Mouse (Mus musculus) frontal cortex, postnatal 10 days (tissue): ENCODE data around the gene Uck1.
"Not testable (repeated sequence)": the region's sequence is repeated elsewhere in the genome, so short reads cannot be mapped to it uniquely, and the experiment has no call there.

Experiments
- DNase-seq, 2 experiments: peaks; one replicate each; pipeline ENCODE4 v3.0.0; 2022; ENCODE audit warnings: low spot score in 2 of 2, mixed read lengths in 1 of 2

The Uck1 gene

GRCm38 (mm10) chr2:32259657-32260417 is at the start of gene Uck1:
Gene Uck1 (minus strand): TSS chr2:32260159.
- DNase-seq: peak; percentile 85 to 87

DNA sequence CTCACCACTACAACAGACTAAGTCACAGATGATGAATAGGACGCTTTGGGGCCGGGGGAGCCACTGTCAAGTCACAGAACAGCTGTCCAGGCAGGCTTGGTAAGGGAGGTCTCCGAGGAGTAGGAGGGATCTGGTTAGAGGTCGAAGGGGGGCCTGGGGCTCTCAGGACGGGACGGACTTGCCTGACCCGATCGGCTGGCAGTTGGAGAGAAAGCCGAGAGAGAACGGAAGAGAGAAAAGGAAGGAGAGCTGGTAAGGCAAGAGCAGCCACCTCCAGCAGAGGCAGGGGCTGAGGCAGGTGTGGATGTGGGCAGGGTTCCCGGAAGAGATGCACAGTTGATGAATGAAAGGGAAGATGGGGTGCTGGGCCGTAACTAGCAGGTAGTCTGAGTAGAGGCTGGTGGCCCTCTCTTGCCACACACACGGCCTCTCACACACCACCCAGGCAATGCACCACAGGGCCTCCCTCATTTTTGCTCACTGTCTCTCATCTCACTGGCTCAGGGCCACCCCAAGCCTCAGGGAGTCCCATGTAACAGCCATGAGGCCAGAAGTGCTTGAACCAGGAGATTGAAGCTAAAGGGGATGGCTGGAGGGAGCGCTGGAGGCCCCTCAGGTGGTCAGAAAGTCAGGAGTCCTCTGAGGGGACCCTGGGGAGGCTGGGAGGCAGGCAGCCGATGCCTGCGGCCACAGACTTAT is 49.1 kb upstream of the Uck1 start:
- no peak for DNase-seq

DNA sequence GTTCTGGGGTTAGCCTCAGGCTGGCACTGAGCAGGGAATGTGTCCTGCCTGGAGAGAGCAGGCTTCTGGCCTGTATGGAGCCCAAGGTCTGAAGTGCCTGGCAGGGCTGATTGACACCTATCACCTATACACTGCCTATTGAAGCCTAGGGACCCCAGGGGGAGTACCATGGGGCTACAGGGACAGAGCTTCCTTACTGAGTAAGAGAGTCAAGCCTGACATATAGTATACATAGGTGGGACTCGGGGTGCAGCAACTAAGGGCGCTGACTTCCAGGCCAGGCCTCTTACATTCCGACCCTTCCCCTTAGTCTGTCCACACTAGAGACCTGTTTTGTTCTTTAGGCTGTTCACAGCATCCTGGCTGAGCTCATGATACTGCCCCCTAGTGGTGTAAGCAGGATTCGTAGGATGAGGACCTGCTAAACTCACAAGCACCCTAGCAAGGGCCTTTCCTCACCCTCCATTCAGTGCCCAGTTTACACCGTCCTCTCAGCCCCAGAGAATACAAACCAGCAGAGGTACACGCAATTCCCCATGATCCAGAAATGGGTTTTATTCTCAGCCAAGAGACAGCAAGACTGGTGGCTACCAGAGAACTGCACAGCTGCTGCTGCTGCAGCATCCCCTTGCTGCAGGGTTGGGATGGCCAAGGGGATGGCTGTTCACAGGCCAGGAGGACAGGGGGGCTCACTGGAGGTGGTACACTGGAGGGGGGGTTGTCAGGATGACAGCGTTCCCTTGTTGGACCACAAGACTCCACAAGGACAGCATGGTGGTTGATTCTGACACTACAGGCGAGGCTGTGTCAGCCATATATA is 48.2 kb upstream of the Uck1 start:
- DNase-seq: no peak

DNA sequence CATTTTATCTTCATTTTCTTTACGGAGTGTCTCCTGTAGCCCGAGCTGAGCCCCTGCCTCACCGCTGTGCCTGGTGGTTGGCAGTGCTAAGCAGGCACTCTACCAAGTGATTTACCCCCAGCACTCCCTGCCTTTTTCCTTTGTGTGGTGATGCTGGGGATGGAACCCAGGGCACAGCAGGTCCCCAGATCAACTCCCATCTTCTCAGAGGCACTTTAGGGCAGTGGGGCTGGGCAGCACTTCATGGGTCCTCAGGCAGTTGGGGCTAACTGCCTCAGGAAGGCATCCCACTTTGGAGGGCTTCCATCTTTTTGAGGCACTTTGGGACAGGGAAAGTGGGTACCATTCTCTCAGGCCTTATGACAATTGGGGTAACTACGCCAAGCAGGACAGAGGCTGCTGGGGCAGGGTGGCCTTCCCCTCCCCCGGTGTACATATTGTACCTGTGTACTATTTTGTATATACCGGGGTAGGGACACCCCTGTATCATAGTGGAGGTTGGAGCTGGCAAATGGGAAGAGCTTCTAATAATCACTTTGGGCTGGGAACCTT is 47.4 kb upstream of the Uck1 start:
- DNase-seq: no peak

DNA sequence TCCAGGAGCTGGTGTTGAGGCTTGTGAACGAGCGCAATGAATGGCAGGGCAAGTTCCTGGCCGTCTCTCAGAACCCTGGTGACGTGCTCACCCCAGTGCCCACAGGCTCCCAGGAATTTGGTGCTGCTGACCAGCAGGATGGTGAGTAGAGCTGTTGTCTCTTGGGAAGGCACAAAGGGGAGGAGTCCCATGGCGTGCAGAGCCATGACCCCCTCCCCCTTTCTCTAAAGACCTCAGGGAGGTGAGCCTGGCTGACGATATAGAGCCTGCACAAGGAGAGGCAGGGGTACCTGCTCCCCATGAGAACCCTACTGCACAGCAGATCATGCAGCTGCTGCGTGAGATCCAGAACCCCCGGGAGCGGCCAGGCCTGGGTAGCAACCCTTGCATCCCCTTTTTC is 46.2 kb upstream of the Uck1 start:
- no peak for DNase-seq

- no peak for DNase-seq
These were observed 45.7 kb upstream of the Uck1 start for GRCm38 (mm10) chr2:32305668-32306067.

DNA sequence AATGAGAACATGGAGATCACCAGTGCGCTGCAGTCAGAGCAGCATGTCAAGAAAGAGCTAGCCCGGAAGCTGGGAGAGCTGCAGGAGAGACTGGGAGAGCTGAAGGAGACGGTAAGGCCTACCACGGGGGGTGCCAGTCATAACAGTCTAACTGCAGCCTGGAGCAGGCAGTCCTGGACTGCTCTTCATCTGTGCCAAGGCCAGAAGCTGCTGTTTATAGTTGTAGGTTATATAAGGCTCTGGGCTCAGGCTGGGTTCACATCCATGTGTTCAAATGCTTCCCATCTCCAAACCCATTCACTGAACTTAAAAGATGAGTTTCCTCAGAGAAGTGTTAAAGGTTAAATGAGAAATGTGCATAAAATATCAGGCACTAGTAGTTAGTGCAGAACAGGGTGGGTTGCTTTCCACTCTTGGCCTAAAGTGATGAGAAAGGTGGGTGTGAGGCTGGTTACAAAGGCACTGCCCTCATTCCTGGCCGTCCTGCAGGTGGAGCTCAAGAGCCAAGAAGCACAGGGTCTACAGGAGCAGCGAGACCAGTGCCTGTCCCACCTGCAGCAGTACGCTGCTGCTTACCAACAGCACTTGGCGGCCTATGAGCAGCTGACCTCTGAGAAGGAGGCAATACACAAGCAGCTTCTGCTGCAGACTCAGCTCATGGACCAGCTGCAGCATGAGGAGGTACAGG is 44.3 kb upstream of the Uck1 start:
- DNase-seq: peak in 1 of 2 experiments; percentile 33

DNA sequence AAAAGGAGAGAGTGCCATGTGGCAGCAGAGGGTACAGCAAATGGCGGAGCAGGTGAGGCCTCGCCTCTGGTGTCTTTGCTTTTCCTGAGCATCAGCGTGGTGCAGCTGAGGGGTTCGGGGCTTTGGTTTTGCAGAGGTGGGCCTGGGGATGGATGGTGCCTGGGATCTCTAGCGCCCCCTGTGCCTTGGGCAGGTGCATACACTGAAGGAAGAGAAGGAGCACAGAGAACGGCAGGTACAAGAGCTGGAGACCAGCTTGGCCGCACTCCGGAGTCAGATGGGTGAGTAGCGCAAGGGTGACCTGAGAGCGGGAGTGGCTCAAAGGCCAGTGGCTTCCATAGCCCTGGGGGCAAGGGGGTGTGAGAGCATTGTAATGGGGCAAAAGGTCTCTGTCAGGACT is 43.0 kb upstream of the Uck1 start:
- peak in 1 of 2 experiments; percentile 8 for DNase-seq

DNA sequence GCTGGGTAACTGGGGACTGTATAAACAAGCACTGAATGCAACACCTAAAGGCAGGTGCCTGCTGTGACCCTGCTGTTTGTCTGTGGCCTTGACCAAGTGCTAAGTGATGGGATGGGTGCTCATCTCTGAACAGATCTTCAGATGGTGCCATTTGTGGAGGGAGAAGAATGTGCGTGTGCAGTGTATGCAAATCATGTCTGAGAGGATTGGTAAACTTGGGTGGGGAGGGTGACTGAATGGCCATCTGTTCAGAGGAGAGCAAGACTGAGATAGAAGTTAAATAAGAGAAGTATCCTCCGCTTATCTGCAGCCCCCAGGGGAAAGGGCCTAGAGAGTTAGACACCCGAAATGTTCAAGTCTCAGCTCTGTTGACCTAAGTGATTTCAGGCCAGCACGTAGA is 39.5 kb upstream of the Uck1 start:
- DNase-seq: no peak

- not testable (repeated sequence) for DNase-seq
These were observed 35.9 kb upstream of the Uck1 start for GRCm38 (mm10) chr2:32295842-32296241.

- DNase-seq: no peak
These were observed 35.3 kb upstream of the Uck1 start for GRCm38 (mm10) chr2:32295285-32295684.

DNA sequence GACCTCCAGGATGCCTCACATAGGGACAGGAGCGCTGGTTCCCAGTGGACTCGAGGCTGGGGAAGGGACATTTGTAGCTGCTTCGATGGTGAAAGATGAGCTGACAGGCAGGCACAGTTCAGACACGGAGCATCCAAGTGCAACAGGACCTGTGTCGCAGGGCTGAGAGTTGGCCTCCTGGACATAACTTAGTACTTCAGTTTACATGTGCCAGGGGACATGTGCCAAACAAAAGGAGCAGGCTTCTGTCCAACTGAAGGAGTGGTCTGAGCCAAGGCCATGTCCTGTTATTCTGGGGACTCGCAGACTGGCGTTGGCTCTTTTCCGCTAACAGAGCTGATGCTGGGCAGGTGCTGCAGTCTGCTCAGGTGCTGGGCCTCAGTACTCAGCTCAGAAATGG is 34.4 kb upstream of the Uck1 start:
- DNase-seq: no peak

DNA sequence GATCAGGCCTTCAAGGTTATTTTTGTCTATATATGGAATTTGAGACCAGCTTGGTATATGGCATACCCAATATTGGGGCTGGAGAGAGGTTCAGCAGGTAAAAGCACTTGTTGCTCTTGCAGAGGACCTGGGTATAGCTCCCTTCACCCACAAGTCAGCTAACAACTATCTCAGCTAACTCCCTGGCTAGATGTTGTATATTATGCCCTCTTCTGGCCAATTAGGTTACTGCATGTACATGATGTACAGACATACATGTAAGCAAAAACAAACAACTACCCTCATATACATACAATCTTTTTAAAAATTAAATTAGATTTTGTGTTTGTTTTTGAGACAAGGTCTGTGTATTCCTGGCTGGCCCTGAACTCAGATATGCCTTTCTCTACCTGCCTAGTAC is 29.6 kb upstream of the Uck1 start:
- no peak for DNase-seq

DNA sequence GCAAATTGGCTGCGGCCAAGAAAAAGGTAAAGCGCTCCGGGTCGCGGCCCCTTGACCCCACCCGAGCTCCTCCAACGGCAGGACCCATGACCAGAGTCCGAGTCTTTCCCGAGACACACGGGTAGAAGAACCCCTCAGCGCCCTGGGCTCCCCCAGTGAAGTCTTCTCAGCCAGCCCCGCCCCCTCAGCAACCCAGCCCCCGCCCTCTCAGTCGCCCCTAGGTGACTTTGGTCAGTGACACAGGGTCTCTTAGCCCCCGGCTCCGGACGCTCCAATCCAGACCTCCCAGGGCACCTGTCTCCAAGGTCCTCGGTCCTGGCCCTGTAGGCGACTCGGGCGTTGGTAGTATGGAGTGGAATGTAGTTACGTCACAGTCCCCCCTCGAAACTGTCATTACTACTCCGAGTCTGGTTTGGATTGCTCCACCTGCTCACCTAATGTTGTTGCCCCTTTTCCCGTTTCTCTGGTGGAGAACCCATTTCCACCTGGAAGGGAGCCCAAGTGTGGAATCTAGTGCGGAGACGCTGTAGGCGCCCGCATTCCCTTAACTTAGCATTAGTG is 28.5 kb upstream of the Uck1 start:
- DNase-seq: no peak

GRCm38 (mm10) chr2:32287923-32288367 is 28.0 kb upstream of the Uck1 start, which contains the start of gene Swi5:
Gene Swi5 (minus strand): TSS chr2:32288075.
- DNase-seq: peak; percentile 97

DNA sequence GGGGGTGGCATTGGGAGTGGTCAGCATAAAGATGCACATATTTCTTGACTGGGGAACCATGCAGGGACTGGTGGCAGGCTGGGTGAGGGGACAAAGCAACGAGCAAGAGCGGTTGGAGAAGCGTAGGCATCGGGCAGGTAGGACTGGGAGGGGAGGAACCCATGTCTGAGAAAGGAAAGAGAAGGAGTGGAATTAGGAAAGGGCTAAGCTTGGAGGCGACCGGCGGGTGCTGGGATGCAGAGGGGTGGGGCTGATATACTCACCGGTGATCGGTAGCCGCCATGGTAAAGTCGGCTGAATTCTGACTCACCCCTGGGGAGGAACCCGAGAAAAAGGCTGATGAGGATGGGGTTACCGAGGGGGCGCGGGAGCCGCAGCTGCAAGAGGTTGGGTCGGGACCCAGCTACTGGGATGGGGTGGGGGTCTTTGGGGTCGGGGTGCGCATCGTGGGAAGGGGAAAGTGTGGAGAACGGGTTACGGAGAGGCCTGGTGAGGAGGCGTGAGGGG is 27.4 kb upstream of the Uck1 start, which contains the start of gene Golga2:
TSS of gene Golga2 (plus strand) at position 51 of the 507 bp plus-strand sequence.
- DNase-seq: no peak

DNA sequence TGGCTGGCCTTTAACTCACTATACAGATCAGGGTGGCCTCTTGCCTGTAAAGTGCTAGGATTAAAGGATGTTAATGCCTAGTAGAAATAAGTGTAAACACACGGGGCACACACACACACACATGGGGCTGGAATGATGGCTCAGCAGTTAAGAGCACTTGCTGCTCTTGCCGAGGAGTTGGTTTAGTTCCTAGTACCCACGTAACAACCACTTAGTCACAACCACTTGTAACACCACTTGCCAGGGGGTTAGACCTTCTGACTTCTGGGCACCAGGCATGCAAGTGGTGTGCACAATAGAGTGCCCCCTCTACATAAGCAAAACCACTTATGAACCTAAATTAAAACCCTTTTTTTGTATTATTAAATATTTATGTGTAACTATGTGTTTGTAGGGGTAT is 24.0 kb upstream of the Uck1 start:
- no peak for DNase-seq

DNA sequence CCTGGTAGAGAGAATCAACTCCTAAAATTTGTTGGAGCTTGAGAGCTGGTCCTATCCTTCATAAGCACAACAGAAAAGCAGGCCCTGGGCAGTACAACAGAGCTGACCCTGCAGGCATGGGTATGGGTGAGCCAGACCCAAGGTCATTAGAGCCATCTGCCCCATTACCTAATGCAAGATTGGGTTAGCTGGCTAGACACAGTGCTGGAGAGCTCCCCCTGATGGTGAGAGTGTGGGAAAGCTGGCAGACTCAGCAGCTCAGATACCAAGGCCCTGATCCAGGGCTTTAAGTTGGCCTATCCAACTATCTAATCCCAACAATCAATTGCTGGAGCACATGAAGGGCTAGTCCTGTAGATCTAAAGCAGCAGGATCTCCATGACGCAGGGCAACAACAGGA is 22.8 kb upstream of the Uck1 start:
- no peak for DNase-seq

DNA sequence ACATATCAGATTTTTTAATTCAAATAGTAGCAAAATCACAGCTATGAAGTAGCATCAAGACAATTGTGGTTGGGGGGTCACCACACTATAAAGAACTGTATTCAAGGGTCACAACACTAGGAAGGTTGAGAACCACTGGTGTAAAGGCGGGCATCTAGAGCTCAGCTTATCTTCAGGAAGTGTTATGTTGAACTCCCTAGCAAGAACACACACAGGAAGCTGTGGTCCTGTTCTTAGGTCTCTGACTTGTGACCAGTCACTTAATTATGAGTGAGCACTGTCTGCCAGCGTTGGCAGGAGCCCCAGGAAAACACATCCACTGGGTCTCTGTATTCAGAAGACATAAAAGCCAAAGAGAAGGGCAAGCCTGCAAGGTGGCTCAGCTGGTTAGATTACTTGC is 22.3 kb upstream of the Uck1 start:
- DNase-seq: no peak

- no peak for DNase-seq
These were observed 15.9 kb upstream of the Uck1 start for GRCm38 (mm10) chr2:32275823-32276222.

- no peak for DNase-seq
These were observed 676 bp upstream of the Uck1 start for GRCm38 (mm10) chr2:32260635-32261034.
